In genomic region chr7:140951051-140951450, GRCm38 (mm10) we compare ENCODE assay signal across 12 mouse cellular contexts. TPM values are rescaled to one million over a fixed set of nuclear protein-coding genes. Genes with fewer than 3 reads are reported as not detected.
DNase-seq lines count a peak whose midpoint lies in the region; ATAC-seq lines count a peak whose summit lies in the region.
"Had no signal": no experiment of that assay in that cellular context is flagged by ENCODE, and none has a peak within 500 bp of the region (broad histone marks: within the 10 kb centered on the region; RNA-seq: fewer than 3 reads in every experiment).

No protein-coding gene starts in this region.

- H3K27ac ChIP-seq in neural tube, embryonic 12.5 days, result no peak overlapping the region
- peak overlapping the region; percentile 39 to 63 for H3K27ac ChIP-seq in heart, embryonic 14.5 days (replicated peaks in 1 of 2; ENCODE audit: control insufficient read depth in 1 of 2, insufficient read depth in 1 of 2, low read depth in 2 of 2, low read length in 2 of 2)
- H3K27ac ChIP-seq in stomach, embryonic 16.5 days (ENCODE audit: low read length), result peak overlapping the region; percentile 63
- H3K27ac ChIP-seq: liver, embryonic 14.5 days had no signal

- ATAC-seq in neural tube, embryonic 12.5 days (ENCODE audit: low FRiP score, low read depth), result no peak; the same call in 1 of the 2 replicates
- no peak for ATAC-seq in heart, embryonic 14.5 days (ENCODE audit: insufficient number of reproducible peaks, insufficient read depth, low FRiP score, low read depth)
- no peak for ATAC-seq in stomach, embryonic 16.5 days (ENCODE audit: insufficient read depth, low FRiP score)

- H3K27me3 ChIP-seq in neural tube, embryonic 12.5 days (replicated peaks), result no peaks in the 10 kb centered on the region
- no peaks in the 10 kb centered on the region for H3K27me3 ChIP-seq in heart, embryonic 14.5 days (ENCODE audit: control insufficient read depth, insufficient read depth, low read length)
- no peaks in the 10 kb centered on the region for H3K27me3 ChIP-seq in stomach, embryonic 16.5 days (ENCODE audit: control insufficient read depth, insufficient read depth, low read length)

- H3K4me1 ChIP-seq in neural tube, embryonic 12.5 days, result peaks cover 23% of the 10 kb centered on the region
- peaks cover 30 to 43% of the 10 kb centered on the region in 2 experiments for H3K4me1 ChIP-seq in heart, embryonic 14.5 days (ENCODE audit: control insufficient read depth in 2 of 2, insufficient read depth in 2 of 2, low read length in 2 of 2)
- H3K4me1 ChIP-seq in stomach, embryonic 16.5 days (ENCODE audit: control insufficient read depth, insufficient read depth, low read length), result peaks cover 47% of the 10 kb centered on the region

- no peak overlapping the region for H3K4me3 ChIP-seq in neural tube, embryonic 12.5 days
- H3K4me3 ChIP-seq in heart, embryonic 14.5 days (ENCODE audit: control insufficient read depth in 1 of 2, insufficient read depth in 1 of 2, low read depth in 1 of 2, low read length in 2 of 2), result no peak overlapping the region
- no peak overlapping the region for H3K4me3 ChIP-seq in stomach, embryonic 16.5 days (replicated peaks; ENCODE audit: low read length)

- DNase-seq in neural tube, embryonic 10.5 days (ENCODE audit: extremely low spot score, low spot score), result no peak
- peak; percentile 58 to 72 for DNase-seq in kidney, postnatal 4 days
- DNase-seq in thymus, postnatal 36 days, result no peak
- no peak for DNase-seq in left cerebral cortex, postnatal 14 days (ENCODE audit: low spot score in 2 of 2)
- no peak for DNase-seq in cerebellum, postnatal 14 days
- DNase-seq: cerebellum, adult 8-10 months had no signal

- H3K9me3 ChIP-seq in neural tube, embryonic 12.5 days, result no peaks in the 10 kb centered on the region
- H3K9me3 ChIP-seq in heart, embryonic 14.5 days (ENCODE audit: control insufficient read depth, low read length), result no peaks in the 10 kb centered on the region
- no peaks in the 10 kb centered on the region for H3K9me3 ChIP-seq in stomach, embryonic 16.5 days (replicated peaks; ENCODE audit: control insufficient read depth, low read length)

- H3K9ac ChIP-seq in neural tube, embryonic 12.5 days, result no peak overlapping the region
- H3K9ac ChIP-seq in heart, embryonic 14.5 days (ENCODE audit: low read length), result no peak overlapping the region
- H3K9ac ChIP-seq in stomach, embryonic 16.5 days (ENCODE audit: low read length), result peak overlapping the region; percentile 40
- H3K9ac ChIP-seq: liver, embryonic 14.5 days had no signal

- intact Hi-C loops in left cerebral cortex, postnatal 14 days (cut with DNase I), result no loop called here

- WGBS in neural tube, embryonic 12.5 days, result 36% methylated on average over 8 of the region's 8 CpGs
- WGBS in heart, embryonic 14.5 days, result 50% methylated on average over 8 of the region's 8 CpGs
- 29% methylated on average over 8 of the region's 8 CpGs for WGBS in stomach, embryonic 16.5 days

- peaks cover 11% of the 10 kb centered on the region for H3K36me3 ChIP-seq in neural tube, embryonic 12.5 days
- H3K36me3 ChIP-seq in heart, embryonic 14.5 days (ENCODE audit: control insufficient read depth, insufficient read depth, low read length), result peaks cover 45% of the 10 kb centered on the region
- peaks cover 7% of the 10 kb centered on the region; the same call in 1 of the 2 replicates for H3K36me3 ChIP-seq in stomach, embryonic 16.5 days (ENCODE audit: control insufficient read depth, insufficient read depth, low read length)

- peak overlapping the region; percentile 1; the same call in 1 of the 2 replicates for H3K4me2 ChIP-seq in neural tube, embryonic 12.5 days (replicated peaks)
- H3K4me2 ChIP-seq in heart, embryonic 14.5 days (ENCODE audit: low read length), result no peak overlapping the region; the same call in 1 of the 2 replicates
- peak overlapping the region; percentile 11; the same call in 1 of the 2 replicates for H3K4me2 ChIP-seq in stomach, embryonic 16.5 days (ENCODE audit: low read depth, low read length)

RNA-seq across cellular contexts. Expression of gene Ifitm5, which starts 1.0 kb away (rescaled TPM):
- polyA plus RNA-seq in neural tube, embryonic 12.5 days (2016; fragmentation: Nextera tagmentation; extraction: Ambion mirVana), result 1.2 and 1.6 TPM in 2 replicates
- polyA plus RNA-seq in heart, embryonic 14.5 days (2014; fragmentation: Nextera tagmentation; extraction: Ambion mirVana), result 0.65 and 0.82 TPM in 2 replicates
- polyA plus RNA-seq in stomach, embryonic 16.5 days (2015; fragmentation: Nextera tagmentation; extraction: Ambion mirVana), result 3.8 and 4.4 TPM in 2 replicates
- total RNA-seq in left cerebral cortex, postnatal 14 days (2021), result not detected
- total RNA-seq: hematopoietic stem cell, adult 5-6 weeks had no signal

RNA-seq across cellular contexts. Expression of gene Gm45717, which starts 4.7 kb away (rescaled TPM):
- 0.55 TPM in 1 of 2 replicates, not detected in the other for polyA plus RNA-seq in neural tube, embryonic 12.5 days (2016; fragmentation: Nextera tagmentation; extraction: Ambion mirVana)
- polyA plus RNA-seq in heart, embryonic 14.5 days (2014; fragmentation: Nextera tagmentation; extraction: Ambion mirVana), result not detected in 2 replicates
- polyA plus RNA-seq in stomach, embryonic 16.5 days (2015; fragmentation: Nextera tagmentation; extraction: Ambion mirVana), result not detected in 2 replicates
- total RNA-seq in left cerebral cortex, postnatal 14 days (2021), result not detected
- total RNA-seq: hematopoietic stem cell, adult 5-6 weeks; neutrophil, adult 5-6 weeks had no signal
- polyA plus RNA-seq: liver, embryonic 14.5 days had no signal

RNA-seq across cellular contexts. Expression of gene Ifitm2, which starts 4.7 kb away (rescaled TPM):
- polyA plus RNA-seq in neural tube, embryonic 12.5 days (2016; fragmentation: Nextera tagmentation; extraction: Ambion mirVana), result 314 and 316 TPM in 2 replicates
- polyA plus RNA-seq in heart, embryonic 14.5 days (2014; fragmentation: Nextera tagmentation; extraction: Ambion mirVana), result 615 and 692 TPM in 2 replicates
- 1,006 and 1,276 TPM in 2 replicates for polyA plus RNA-seq in stomach, embryonic 16.5 days (2015; fragmentation: Nextera tagmentation; extraction: Ambion mirVana)
- total RNA-seq in left cerebral cortex, postnatal 14 days (2021), result 10 to 100 TPM; 11.5 to 15.0 TPM

RNA-seq across cellular contexts. Expression of gene Pgghg, which starts 9.9 kb away (rescaled TPM):
- polyA plus RNA-seq in neural tube, embryonic 12.5 days (2016; fragmentation: Nextera tagmentation; extraction: Ambion mirVana), result 11.2 and 12.2 TPM in 2 replicates
- polyA plus RNA-seq in heart, embryonic 14.5 days (2014; fragmentation: Nextera tagmentation; extraction: Ambion mirVana), result 11.4 and 13.0 TPM in 2 replicates
- 25.6 and 27.3 TPM in 2 replicates for polyA plus RNA-seq in stomach, embryonic 16.5 days (2015; fragmentation: Nextera tagmentation; extraction: Ambion mirVana)
- 1 to 10 TPM; 3.8 to 3.9 TPM for total RNA-seq in left cerebral cortex, postnatal 14 days (2021)

RNA-seq across cellular contexts. Expression of gene Ifitm1, which starts 16.0 kb away (rescaled TPM):
- 10.1 and 13.6 TPM in 2 replicates for polyA plus RNA-seq in neural tube, embryonic 12.5 days (2016; fragmentation: Nextera tagmentation; extraction: Ambion mirVana)
- polyA plus RNA-seq in heart, embryonic 14.5 days (2014; fragmentation: Nextera tagmentation; extraction: Ambion mirVana), result 7.4 and 8.3 TPM in 2 replicates
- 156 and 185 TPM in 2 replicates for polyA plus RNA-seq in stomach, embryonic 16.5 days (2015; fragmentation: Nextera tagmentation; extraction: Ambion mirVana)
- 1 to 10 TPM; 4.7 to 4.9 TPM for total RNA-seq in left cerebral cortex, postnatal 14 days (2021)

Comparison
In these comparisons a context has a peak if more than half of its experiments do, and no peak if none do; other contexts are left out.
1. DNase-seq: peak in kidney, postnatal 4 days (2 of 2); none in neural tube, embryonic 10.5 days (single experiment), thymus, postnatal 36 days (0 of 2), left cerebral cortex, postnatal 14 days (0 of 2) and cerebellum, postnatal 14 days (0 of 2).